8 mouse cellular contexts compared by ENCODE assay signal in the genomic region with DNA sequence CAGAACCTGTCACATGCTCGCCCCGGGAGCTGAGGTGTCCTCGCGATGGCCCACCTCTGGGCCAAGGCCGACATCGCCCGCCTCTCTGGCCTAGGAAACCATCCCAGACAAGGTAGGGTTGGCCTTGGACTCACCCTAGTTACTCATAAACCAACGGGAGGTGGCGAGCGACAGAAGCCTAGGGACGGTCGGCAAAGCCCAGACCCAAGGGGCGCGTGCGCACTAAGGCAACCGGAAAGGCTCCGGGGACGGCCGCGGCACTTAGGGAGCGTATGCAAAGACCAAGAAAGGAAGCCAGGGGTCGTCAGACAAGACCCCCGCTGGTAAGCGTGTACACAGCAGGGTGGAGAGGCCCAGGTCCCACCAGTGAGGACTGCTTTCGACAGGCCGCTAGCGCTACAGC. TPM values are rescaled to one million over a fixed set of nuclear protein-coding genes. Genes with fewer than 3 reads are reported as not detected.
DNase-seq lines count a peak whose midpoint lies in the region; ATAC-seq and TF ChIP-seq lines count a peak whose summit lies in the region.

Dcaf11 (plus strand) TSS at position 208 of the 403 bp plus-strand sequence.

- WGBS in forebrain, embryonic 15.5 days, result under 1% methylated on average over 27 of the region's 27 CpGs
- WGBS in lung, adult 2 months, result under 1% methylated on average over 27 of the region's 27 CpGs

- no peak for TF ChIP-seq CTCF in lung, adult 2 months (IDR thresholded peaks at IDR 0.05; ENCODE audit: insufficient read depth, low read length)

- H3K27ac ChIP-seq in forebrain, embryonic 15.5 days (replicated peaks), result peak within 1 kb of the TSS; percentile 98

- H3K4me1 ChIP-seq in forebrain, embryonic 15.5 days, result peaks cover 21% of the 10 kb centered on the region
- H3K4me1 ChIP-seq in lung, adult 2 months (ENCODE audit: control insufficient read depth, insufficient read depth, low read length), result peaks cover 10% of the 10 kb centered on the region

- peak within 1 kb of the TSS; percentile 85 for H3K9ac ChIP-seq in forebrain, embryonic 15.5 days (replicated peaks)

- no peaks in the 10 kb centered on the region for H3K9me3 ChIP-seq in forebrain, embryonic 15.5 days

- H3K4me2 ChIP-seq in forebrain, embryonic 15.5 days (replicated peaks), result peak within 1 kb of the TSS; percentile 68

- peaks cover 14% of the 10 kb centered on the region for H3K36me3 ChIP-seq in forebrain, embryonic 15.5 days

- TF ChIP-seq POLR2A in lung, adult 2 months (IDR thresholded peaks at IDR 0.05; ENCODE audit: borderline replicate concordance, extremely low read depth, low read depth, low read length), result peak; percentile 68

- peak; percentile 81 for ATAC-seq in forebrain, embryonic 15.5 days (replicated peaks)
- ATAC-seq in neutrophil, adult 5-6 weeks (ENCODE audit: extremely low read depth, insufficient number of reproducible peaks, low FRiP score, poor library complexity, severe bottlenecking), result peak; percentile 42

- intact Hi-C loops in heart, postnatal 25 days (cut with DNase I), result loop anchor here (5.0 kb wide), 1 partner anchor 43 kb away; the partner anchor contains the start of gene Irf9

- peak within 1 kb of the TSS; percentile 58 for H3K4me3 ChIP-seq in forebrain, embryonic 15.5 days
- H3K4me3 ChIP-seq in lung, adult 2 months (replicated peaks; ENCODE audit: extremely low read depth, low read depth, low read length), result peak within 1 kb of the TSS; percentile 99

- DNase-seq in ES-CJ7 (ENCODE audit: low read depth, low spot score), result peak; percentile 98
- peak; percentile 91 for DNase-seq in cerebellum, adult 11 months
- peak; percentile 81 for DNase-seq in heart, postnatal 25 days (ENCODE audit: low spot score)
- DNase-seq in layer of hippocampus, adult 18-20 months (ENCODE audit: low spot score in 2 of 2), result peak; percentile 83 to 90
- peak; percentile 88 for DNase-seq in lung, adult 2 months
- peak; percentile 77 to 86 for DNase-seq in thymus, adult 18-20 months

- H3K27me3 ChIP-seq in forebrain, embryonic 15.5 days, result no peaks in the 10 kb centered on the region

RNA-seq across cellular contexts. Expression of gene Dcaf11, which starts in this region (rescaled TPM):
- polyA plus RNA-seq in forebrain, embryonic 15.5 days (2015; fragmentation: Nextera tagmentation; extraction: Ambion mirVana), result 121 and 132 TPM in 2 replicates
- 100 to 1,000 TPM; 129 to 130 TPM for total RNA-seq in heart, postnatal 25 days (2021)
- 10 to 100 TPM; 72.2 to 83.8 TPM for total RNA-seq in layer of hippocampus, adult 18-20 months (2021)
- polyA plus RNA-seq in lung, adult 2 months (2012; rRNA removed), result 96.0 and 124 TPM in 2 replicates
- 82.2 and 98.6 TPM in 2 replicates for total RNA-seq in neutrophil, adult 5-6 weeks (2017)

Comparison
In these comparisons a context has a peak if more than half of its experiments do, and no peak if none do; other contexts are left out.
1. Peak in every context shown above with its lines: DNase-seq, ATAC-seq, H3K4me3 ChIP-seq and H3K27ac ChIP-seq.